Mouse (Mus musculus) myocyte (in vitro differentiated cells): ENCODE results near the gene Mpc1. TPM values are rescaled to one million over a fixed set of nuclear protein-coding genes. Genes with fewer than 3 reads are reported as not detected.

Source experiments
- H3K27me3 ChIP-seq: one replicate; pipeline ENCODE4 v1.6.1; 2011; ENCODE audit not compliant: control insufficient read depth, insufficient read depth, insufficient read length
- H3K36me3 ChIP-seq: one replicate; pipeline ENCODE4 v1.6.1; 2011; ENCODE audit not compliant: control insufficient read depth, insufficient read depth
- H3K4me2 ChIP-seq: one replicate; pipeline ENCODE4 v1.6.1; 2011; ENCODE audit warnings: low read depth, control low read depth
- H3K4me3 ChIP-seq: one replicate; pipeline ENCODE4 v1.5.1; 2011; ENCODE audit warnings: mild to moderate bottlenecking, control low read depth, moderate library complexity
- H3K79me2 ChIP-seq: one replicate; pipeline ENCODE4 v1.6.1; 2011; ENCODE audit not compliant: control insufficient read depth, insufficient read depth
- H3ac ChIP-seq: one replicate; pipeline ENCODE4 v1.6.1; 2011; ENCODE audit not compliant: control insufficient read depth, insufficient read length
- CEBPB ChIP-seq: IDR thresholded peaks from 2 replicates; pipeline ENCODE4 v1.6.1; 2011; ENCODE audit warnings: mild to moderate bottlenecking, moderate library complexity; ENCODE audit not compliant: poor library complexity, insufficient read depth, severe bottlenecking
- E2F4 ChIP-seq: IDR thresholded peaks from one replicate; pipeline ENCODE4 v1.6.1; 2011; ENCODE audit warnings: mild to moderate bottlenecking, control low read depth, moderate library complexity; ENCODE audit not compliant: insufficient read depth
- MAX ChIP-seq: IDR thresholded peaks from one replicate; pipeline ENCODE4 v1.6.1; 2011; ENCODE audit warnings: low read depth, mild to moderate bottlenecking, control low read depth
- MYOD1 ChIP-seq, 3 experiments: IDR thresholded peaks; one replicate each; pipeline ENCODE4 v1.6.1; 2011; ENCODE audit warnings: control low read depth in 2 of 3, low read depth in 2 of 3, mild to moderate bottlenecking in 2 of 3, moderate library complexity in 1 of 3; ENCODE audit not compliant: insufficient read length in 2 of 3, control insufficient read depth in 1 of 3
- MYOG ChIP-seq, 3 experiments: IDR thresholded peaks; one replicate each; pipeline ENCODE4 v1.6.1; 2011; ENCODE audit warnings: control low read depth in 2 of 3, low read depth in 2 of 3, mild to moderate bottlenecking in 2 of 3; ENCODE audit not compliant: insufficient read length in 2 of 3, control insufficient read depth in 1 of 3, insufficient read depth in 1 of 3
- POLR2A ChIP-seq: IDR thresholded peaks from one replicate; pipeline ENCODE4 v1.6.1; 2011; ENCODE audit warnings: low read depth, mild to moderate bottlenecking, control low read depth, moderate library complexity; ENCODE audit not compliant: insufficient read length
- POLR2AphosphoS2 ChIP-seq: IDR thresholded peaks from one replicate; pipeline ENCODE4 v1.6.1; 2011; ENCODE audit warnings: low read depth, control low read depth; ENCODE audit not compliant: insufficient read length
- REST ChIP-seq: IDR thresholded peaks from one replicate; pipeline ENCODE4 v1.6.1; 2011; ENCODE audit warnings: mild to moderate bottlenecking, control low read depth, moderate library complexity; ENCODE audit not compliant: insufficient read depth, insufficient read length
- SRF ChIP-seq: IDR thresholded peaks from one replicate; pipeline ENCODE4 v1.6.1; 2011; ENCODE audit warnings: low read depth; ENCODE audit not compliant: control insufficient read depth, insufficient read length
- TCF12 ChIP-seq: IDR thresholded peaks from one replicate; pipeline ENCODE4 v1.6.1; 2011; ENCODE audit warnings: mild to moderate bottlenecking, control low read depth; ENCODE audit not compliant: poor library complexity, insufficient read depth, severe bottlenecking
- TCF3 ChIP-seq: IDR thresholded peaks from one replicate; pipeline ENCODE4 v1.6.1; 2011; ENCODE audit warnings: low read depth, control low read depth; ENCODE audit not compliant: insufficient read length
- USF1 ChIP-seq: IDR thresholded peaks from one replicate; pipeline ENCODE4 v1.6.1; 2011; ENCODE audit warnings: low read depth, mild to moderate bottlenecking, control low read depth, moderate library complexity
- polyA plus RNA-seq: library from polyadenylated mRNA; unstranded; fragments of >200 nt; fragmentation: generic; extraction: Trizol; gene quantifications from one replicate; pipeline ENCODE4 v1.2.1, GENCODE M21; 2012; ENCODE audit warnings: missing spikeins

Gene Mpc1
- polyA plus RNA-seq, 1 experiment = 66.6 TPM

- H3K36me3 ChIP-seq = no peaks in the 10 kb centered on the region
- H3K4me3 ChIP-seq = no peak overlapping the region
- H3K4me2 ChIP-seq = no peak overlapping the region
- no peaks in the 10 kb centered on the region for H3K27me3 ChIP-seq
- no peak overlapping the region for H3ac ChIP-seq
- H3K79me2 ChIP-seq = no peaks in the 10 kb centered on the region
- TF ChIP-seq REST (no peak), CEBPB (no peak), SRF (no peak), MAX (no peak), MYOD1 (IDR thresholded peaks at IDR 0.05; ENCODE audit: control insufficient read depth in 1 of 3, insufficient read length in 2 of 3, low read depth in 2 of 3) (no peak), TCF3 (no peak), E2F4 (no peak)
Measured at GRCm38 (mm10) chr17:8302772-8303438, 20.2 kb downstream of the Mpc1 start.

GRCm38 (mm10) chr17:8303671-8304070 lies 21.0 kb downstream of the Mpc1 start:
- H3K79me2 ChIP-seq = no peaks in the 10 kb centered on the region
- TF ChIP-seq MYOG (IDR thresholded peaks at IDR 0.05; ENCODE audit: control insufficient read depth in 1 of 3, insufficient read depth in 1 of 3, insufficient read length in 2 of 3, low read depth in 2 of 3) (peak; percentile 25 to 67 (median 30)), MAX (no peak), MYOD1 (IDR thresholded peaks at IDR 0.05; ENCODE audit: control insufficient read depth in 1 of 3, insufficient read length in 2 of 3, low read depth in 2 of 3) (peak; percentile 58 to 87 (median 75))
- H3K27me3 ChIP-seq = no peaks in the 10 kb centered on the region
- H3K36me3 ChIP-seq = no peaks in the 10 kb centered on the region
- H3K4me3 ChIP-seq = no peak overlapping the region
- H3K4me2 ChIP-seq = no peak overlapping the region
- no peak overlapping the region for H3ac ChIP-seq

GRCm38 (mm10) chr17:8305801-8306200 lies 23.1 kb downstream of the Mpc1 start:
- no peak overlapping the region for H3K4me3 ChIP-seq
- no peaks in the 10 kb centered on the region for H3K79me2 ChIP-seq
- TF ChIP-seq POLR2A (no peak), USF1 (no peak), E2F4 (no peak), MYOD1 (IDR thresholded peaks at IDR 0.05; ENCODE audit: control insufficient read depth in 1 of 3, insufficient read length in 2 of 3, low read depth in 2 of 3) (no peak), MYOG (IDR thresholded peaks at IDR 0.05; ENCODE audit: control insufficient read depth in 1 of 3, insufficient read depth in 1 of 3, insufficient read length in 2 of 3, low read depth in 2 of 3) (no peak), MAX (no peak), TCF12 (no peak), REST (no peak), POLR2AphosphoS2 (no peak), CEBPB (no peak), SRF (no peak), TCF3 (no peak)
- H3ac ChIP-seq = no peak overlapping the region
- no peaks in the 10 kb centered on the region for H3K27me3 ChIP-seq
- no peak overlapping the region for H3K4me2 ChIP-seq
- no peaks in the 10 kb centered on the region for H3K36me3 ChIP-seq

GRCm38 (mm10) chr17:8310838-8311614 lies 28.3 kb downstream of the Mpc1 start, which contains the start of gene Sft2d1:
Gene Sft2d1 (plus strand): TSS chr17:8311102.
- peak within 1 kb of the TSS; percentile 96 for H3K4me2 ChIP-seq
- no peak for TF ChIP-seq SRF
- peak; percentile 95 for TF ChIP-seq POLR2AphosphoS2
- TF ChIP-seq USF1 = no peak
- TF ChIP-seq E2F4 = no peak
- TF ChIP-seq CEBPB = peak; percentile 41; the same call in 1 of the 2 replicates
- TF ChIP-seq TCF3 = no peak
- TF ChIP-seq REST = peak; percentile 13
- peak; percentile 87 for TF ChIP-seq POLR2A
- peak within 1 kb of the TSS; percentile 58 for H3K4me3 ChIP-seq
- peak within 1 kb of the TSS; percentile 61 for H3ac ChIP-seq
- H3K36me3 ChIP-seq = no peaks in the 10 kb centered on the region
- peaks cover 48% of the 10 kb centered on the region for H3K79me2 ChIP-seq
- no peaks in the 10 kb centered on the region for H3K27me3 ChIP-seq

- peaks cover 54% of the 10 kb centered on the region for H3K79me2 ChIP-seq
- H3K36me3 ChIP-seq = no peaks in the 10 kb centered on the region
- H3ac ChIP-seq = peak overlapping the region; percentile 61
- no peak for TF ChIP-seq POLR2A
- TF ChIP-seq TCF12 = no peak
- TF ChIP-seq REST = no peak
- no peak for TF ChIP-seq MYOD1 (IDR thresholded peaks at IDR 0.05; ENCODE audit: control insufficient read depth in 1 of 3, insufficient read length in 2 of 3, low read depth in 2 of 3)
- no peak for TF ChIP-seq TCF3
- TF ChIP-seq USF1 = no peak
- no peak for TF ChIP-seq SRF
- H3K4me2 ChIP-seq = peak overlapping the region; percentile 95
- H3K4me3 ChIP-seq = peak overlapping the region; percentile 58
- no peaks in the 10 kb centered on the region for H3K27me3 ChIP-seq
Measured at GRCm38 (mm10) chr17:8311751-8312150, 29.0 kb downstream of the Mpc1 start.
